Mouse (Mus musculus): Measurements from ENCODE around the gene Glis3.

DNA sequence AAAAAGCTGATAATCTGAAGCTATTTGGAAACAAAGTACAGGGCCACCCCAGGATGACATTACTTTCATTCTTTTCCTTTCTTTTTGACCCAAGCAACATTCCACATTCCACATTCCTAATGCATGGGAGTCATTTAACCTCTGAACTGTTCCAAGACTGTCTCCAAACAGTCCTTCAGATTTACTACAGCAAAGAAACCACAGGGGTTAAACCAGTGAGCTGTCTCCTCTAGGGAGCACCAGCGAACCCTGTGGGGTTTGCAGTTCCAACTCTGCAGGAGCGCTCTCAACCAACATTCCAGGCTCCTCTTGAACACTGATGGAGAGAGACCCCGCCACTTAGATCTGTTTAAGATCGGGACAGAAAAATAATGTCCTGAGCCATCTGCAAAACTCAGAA, 33.6 kb downstream of the Glis3 start:
- TF ChIP-seq POLR2A (IDR thresholded peaks at IDR 0.05; ENCODE audit: borderline replicate concordance, extremely low read depth, low read depth, low read length) (no peak), CTCF (IDR thresholded peaks at IDR 0.05; ENCODE audit: insufficient read depth, low read length) (no peak)

Data from lung, adult 2 months (tissue).